Mouse (Mus musculus): ENCODE data around the gene Rnf144a.

The Rnf144a gene

GRCm38 (mm10) chr12:26411841-26412450 is 3.1 kb downstream of the Rnf144a start:
- ATAC-seq (ENCODE audit: insufficient number of reproducible peaks, low FRiP score, low TSS enrichment), result no peak

- no peak for ATAC-seq (ENCODE audit: insufficient number of reproducible peaks, low FRiP score, low TSS enrichment)
Measured at GRCm38 (mm10) chr12:26410443-26410842, 4.6 kb downstream of the Rnf144a start.

- ATAC-seq (ENCODE audit: insufficient number of reproducible peaks, low FRiP score, low TSS enrichment), result no peak
Measured at GRCm38 (mm10) chr12:26408707-26409106, 6.3 kb downstream of the Rnf144a start.

GRCm38 (mm10) chr12:26404781-26405702 is 10.0 kb downstream of the Rnf144a start:
- peak; percentile 18 for ATAC-seq (ENCODE audit: insufficient number of reproducible peaks, low FRiP score, low TSS enrichment)

GRCm38 (mm10) chr12:26403372-26404125 is 11.5 kb downstream of the Rnf144a start:
- ATAC-seq (ENCODE audit: insufficient number of reproducible peaks, low FRiP score, low TSS enrichment), result peak; percentile 89

GRCm38 (mm10) chr12:26401696-26402470 is 13.2 kb downstream of the Rnf144a start:
- no peak for ATAC-seq (ENCODE audit: insufficient number of reproducible peaks, low FRiP score, low TSS enrichment)

- no peak for ATAC-seq (ENCODE audit: insufficient number of reproducible peaks, low FRiP score, low TSS enrichment)
Measured at GRCm38 (mm10) chr12:26401254-26401653, 13.8 kb downstream of the Rnf144a start.

- ATAC-seq (ENCODE audit: insufficient number of reproducible peaks, low FRiP score, low TSS enrichment), result no peak
Measured at GRCm38 (mm10) chr12:26400762-26401161, 14.3 kb downstream of the Rnf144a start.

GRCm38 (mm10) chr12:26399391-26399790 is 15.7 kb downstream of the Rnf144a start:
- ATAC-seq (ENCODE audit: insufficient number of reproducible peaks, low FRiP score, low TSS enrichment), result no peak

GRCm38 (mm10) chr12:26398597-26398996 is 16.5 kb downstream of the Rnf144a start:
- ATAC-seq (ENCODE audit: insufficient number of reproducible peaks, low FRiP score, low TSS enrichment), result no peak

- ATAC-seq (ENCODE audit: insufficient number of reproducible peaks, low FRiP score, low TSS enrichment), result no peak
Measured at GRCm38 (mm10) chr12:26394485-26395470, 20.3 kb downstream of the Rnf144a start.

GRCm38 (mm10) chr12:26393291-26393690 is 21.8 kb downstream of the Rnf144a start:
- no peak for ATAC-seq (ENCODE audit: insufficient number of reproducible peaks, low FRiP score, low TSS enrichment)

- no peak for ATAC-seq (ENCODE audit: insufficient number of reproducible peaks, low FRiP score, low TSS enrichment)
Measured at GRCm38 (mm10) chr12:26391162-26391561, 23.9 kb downstream of the Rnf144a start.

- peak; percentile 64 for ATAC-seq (ENCODE audit: insufficient number of reproducible peaks, low FRiP score, low TSS enrichment)
Measured at GRCm38 (mm10) chr12:26387523-26387922, 27.5 kb downstream of the Rnf144a start.

- ATAC-seq (ENCODE audit: insufficient number of reproducible peaks, low FRiP score, low TSS enrichment), result no peak
Measured at GRCm38 (mm10) chr12:26386947-26387346, 28.1 kb downstream of the Rnf144a start.

- no peak for ATAC-seq (ENCODE audit: insufficient number of reproducible peaks, low FRiP score, low TSS enrichment)
Measured at GRCm38 (mm10) chr12:26386189-26386588, 28.9 kb downstream of the Rnf144a start.

- no peak for ATAC-seq (ENCODE audit: insufficient number of reproducible peaks, low FRiP score, low TSS enrichment)
Measured at GRCm38 (mm10) chr12:26385735-26386134, 29.3 kb downstream of the Rnf144a start.

GRCm38 (mm10) chr12:26381730-26382129 is 33.3 kb downstream of the Rnf144a start:
- ATAC-seq (ENCODE audit: insufficient number of reproducible peaks, low FRiP score, low TSS enrichment), result no peak

GRCm38 (mm10) chr12:26379797-26380196 is 35.3 kb downstream of the Rnf144a start:
- ATAC-seq (ENCODE audit: insufficient number of reproducible peaks, low FRiP score, low TSS enrichment), result peak; percentile 82

All from cerebellum, adult (tissue).